Mouse (Mus musculus) sigmoid colon, adult 10 weeks (tissue): Measurements from ENCODE around the gene Pcdh15. TPM values are rescaled to one million over a fixed set of nuclear protein-coding genes. Genes with fewer than 3 reads are reported as not detected.

ENCODE experiments used
- polyA plus RNA-seq: library from polyadenylated mRNA; stranded (reverse); fragments of 350-450 nt; fragmentation: Illumina TruSeq; extraction: RNeasy Lipid Tissue Mini Kit (QIAGEN cat#74804); gene quantifications from one replicate; pipeline ENCODE4 v1.2.3, GENCODE M21; 2014; ENCODE audit warnings: low read depth, low replicate concordance

Gene Pcdh15
- polyA plus RNA-seq: 1.3 TPM

DNA sequence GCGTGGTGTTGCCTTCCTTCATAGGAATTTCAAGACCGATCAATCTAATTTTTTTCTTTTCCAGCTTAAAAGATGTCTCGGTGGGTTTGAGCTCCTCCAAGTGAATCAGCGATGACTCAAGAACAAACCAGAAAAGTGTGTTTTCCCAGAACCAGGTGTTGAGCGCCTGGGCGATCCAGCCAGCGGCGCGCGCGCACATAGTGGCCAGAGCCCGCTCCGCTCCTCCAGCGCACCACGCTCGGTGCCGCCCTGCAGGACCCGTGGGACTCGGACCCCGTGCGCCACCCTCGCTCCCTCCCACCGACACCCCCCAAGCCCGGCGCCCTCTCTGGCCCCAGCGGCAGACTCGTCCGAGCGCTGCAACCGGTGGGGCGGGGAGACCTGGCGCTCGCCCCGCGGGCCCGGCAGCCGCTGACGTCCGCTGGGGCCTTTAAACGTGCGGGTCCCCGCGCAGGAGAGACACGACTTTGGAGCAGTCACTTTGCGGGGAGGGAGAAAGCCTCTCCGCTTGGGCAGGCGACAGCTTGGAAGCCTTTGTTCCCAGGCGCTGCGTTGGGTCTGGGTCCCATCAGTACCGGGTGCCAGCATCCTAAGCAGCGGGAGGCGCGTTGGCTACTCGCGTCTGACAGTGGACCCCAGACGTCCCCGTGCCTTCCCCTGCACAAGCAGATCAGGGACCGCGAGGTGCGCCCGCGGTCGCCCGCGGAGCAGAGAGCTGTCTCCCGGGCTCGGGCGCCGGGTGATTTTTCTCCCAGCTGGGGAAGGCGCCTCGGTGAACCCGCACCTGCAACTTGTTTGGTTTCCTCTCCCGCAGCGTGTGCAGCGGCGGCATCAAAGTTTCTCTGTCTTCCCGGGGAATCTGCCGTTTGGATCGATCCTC, at the start of gene Pcdh15:
Gene Pcdh15, plus strand, starts transcription at position 377 of the 880 bp plus-strand sequence.

